Mouse (Mus musculus) spleen, adult 2 months (tissue): ENCODE data around the gene Cdc7. TPM values are rescaled to one million over a fixed set of nuclear protein-coding genes. Genes with fewer than 3 reads are reported as not detected.
A peak's percentile ranks its signal among the peaks of the same experiment; 100 is the strongest.
"Not testable (repeated sequence)": the region's sequence is repeated elsewhere in the genome, so short reads cannot be mapped to it uniquely, and the experiment has no call there.

Experiments used
- DNase-seq, 2 experiments: peaks; one replicate each; pipeline versions ENCODE4 v3.0.0 to v3.0.0-alpha.2; 2012 to 2021; ENCODE audit warnings: low spot score in 2 of 2, low read depth in 1 of 2
- H3K27ac ChIP-seq: fragments of 200-500 bp; 2 replicates; pipeline ENCODE4 v1.5.1; 2012; ENCODE audit warnings: low read length, inconsistent platforms; ENCODE audit not compliant: insufficient read depth
- H3K27me3 ChIP-seq: fragments of 200-500 bp; 2 replicates; pipeline ENCODE4 v1.6.1; 2012; ENCODE audit warnings: mild to moderate bottlenecking, moderate library complexity, low read length, inconsistent platforms; ENCODE audit not compliant: control insufficient read depth, insufficient read depth
- H3K36me3 ChIP-seq: fragments of 200-500 bp; 2 replicates; pipeline ENCODE4 v1.6.1; 2012; ENCODE audit warnings: mild to moderate bottlenecking, low read length, inconsistent platforms; ENCODE audit not compliant: control insufficient read depth, insufficient read depth
- H3K4me1 ChIP-seq: fragments of 200-500 bp; 2 replicates; pipeline ENCODE4 v1.6.1; 2011; ENCODE audit warnings: inconsistent platforms; ENCODE audit not compliant: control insufficient read depth, insufficient read depth, insufficient read length
- H3K4me3 ChIP-seq: fragments of 200-500 bp; 2 replicates; pipeline ENCODE4 v1.5.1; 2011; ENCODE audit warnings: mild to moderate bottlenecking, inconsistent platforms; ENCODE audit not compliant: insufficient read depth, insufficient read length; ENCODE audit errors: extremely low read depth
- CTCF ChIP-seq: fragments of 200-500 bp; IDR thresholded peaks from 2 replicates; pipeline ENCODE4 v1.5.1; 2011; ENCODE audit warnings: mild to moderate bottlenecking, inconsistent platforms; ENCODE audit not compliant: insufficient read depth, insufficient read length, insufficient replicate concordance; ENCODE audit errors: extremely low read depth
- POLR2A ChIP-seq: fragments of 200-500 bp; IDR thresholded peaks from 2 replicates; pipeline ENCODE4 v1.6.1; 2011; ENCODE audit warnings: low read depth, low read length, inconsistent platforms
- WGBS: fragments of 180-500 bp; shearing (Covaris S2); methylation state at CpG from one replicate; pipeline ENCODE4 v1.1.7; 2018; 5-methylcytosine and 5-hydroxymethylcytosine counted together
- polyA plus RNA-seq: library from polyadenylated mRNA; depleted of rRNA; stranded (reverse); fragments of >200 nt; gene quantifications from 2 replicates; pipeline ENCODE4 v1.2.3, GENCODE M21; 2012

The Cdc7 gene
- polyA plus RNA-seq, 1 experiment = 6.9 TPM

DNA sequence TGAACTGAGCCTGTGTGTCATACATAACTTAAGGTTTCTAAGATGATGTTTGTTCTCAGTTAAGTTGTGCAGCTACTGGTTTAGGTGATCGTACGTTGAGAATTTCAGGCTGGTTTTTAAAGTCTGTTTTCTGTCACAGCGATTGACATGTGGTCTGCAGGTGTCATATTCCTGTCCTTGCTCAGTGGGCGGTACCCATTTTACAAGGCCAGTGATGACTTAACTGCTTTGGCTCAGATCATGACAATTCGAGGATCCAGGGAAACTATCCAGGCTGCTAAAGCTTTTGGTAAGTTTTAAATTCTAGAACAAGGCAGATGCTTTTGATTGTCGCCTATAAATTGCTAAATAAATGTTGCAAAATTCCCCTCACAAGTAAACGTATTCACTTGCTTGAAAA, 15.0 kb downstream of the Cdc7 start:
- peaks cover 16% of the 10 kb centered on the region for H3K36me3 ChIP-seq
- no peak overlapping the region for H3K4me3 ChIP-seq
- DNase-seq = no peak
- no peak overlapping the region for H3K27ac ChIP-seq
- H3K27me3 ChIP-seq = no peaks in the 10 kb centered on the region
- peaks cover 4% of the 10 kb centered on the region; the same call in 1 of the 2 replicates for H3K4me1 ChIP-seq
- 89% methylated on average over 7 of the region's 7 CpGs for WGBS
- TF ChIP-seq CTCF = no peak

DNA sequence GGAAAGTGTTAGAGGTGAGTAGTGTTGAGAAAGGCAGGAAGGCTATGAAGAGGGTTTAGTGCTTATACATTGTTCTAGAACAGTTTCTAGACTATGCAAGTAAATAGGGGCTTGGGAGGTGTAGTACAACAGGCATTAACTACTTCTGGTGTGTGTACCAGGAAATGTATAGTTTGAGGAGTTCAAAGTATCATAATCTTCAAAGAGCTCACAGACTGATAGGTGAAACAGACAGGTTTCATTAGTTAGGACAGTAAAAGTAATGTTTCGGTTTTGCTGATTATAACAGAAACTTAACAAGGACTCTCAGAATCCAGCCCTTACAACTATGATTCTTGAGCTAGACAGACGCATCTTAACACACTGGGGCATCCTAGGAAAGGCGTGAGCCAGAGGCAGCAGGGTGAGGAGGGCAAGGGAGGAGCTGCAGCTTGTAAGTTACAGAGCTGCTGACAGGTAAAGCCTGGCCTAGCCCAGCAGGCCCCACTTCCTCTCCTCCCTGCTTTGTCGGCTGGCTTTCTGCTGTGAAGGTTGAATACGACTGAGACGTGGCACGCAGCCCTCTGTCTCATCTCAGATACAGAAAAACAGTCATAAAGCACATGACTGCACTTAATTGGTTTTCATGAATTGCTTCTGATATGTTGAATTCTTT, 18.3 kb downstream of the Cdc7 start:
- no peak for DNase-seq
- peaks cover 6% of the 10 kb centered on the region for H3K36me3 ChIP-seq
- H3K4me3 ChIP-seq = no peak overlapping the region
- H3K4me1 ChIP-seq = peaks cover 4% of the 10 kb centered on the region; the same call in 1 of the 2 replicates
- peak overlapping the region; percentile 49 for H3K27ac ChIP-seq
- TF ChIP-seq CTCF (no peak), POLR2A (no peak)
- H3K27me3 ChIP-seq = no peaks in the 10 kb centered on the region
- 67% methylated on average over 7 of the region's 7 CpGs for WGBS

- not testable (repeated sequence) for H3K4me1 ChIP-seq, H3K27ac ChIP-seq, DNase-seq, H3K4me3 ChIP-seq, H3K36me3 ChIP-seq, H3K27me3 ChIP-seq
- 94% methylated on average over 3 of the region's 3 CpGs for WGBS
These were observed 20.8 kb downstream of the Cdc7 start for GRCm38 (mm10) chr5:106984934-106985333.

GRCm38 (mm10) chr5:106985594-106985993, 21.5 kb downstream of the Cdc7 start:
- DNase-seq = no peak
- Histone ChIP-seq H3K27ac (no peak overlapping the region), H3K4me3 (no peak overlapping the region), H3K36me3 (peaks cover 6% of the 10 kb centered on the region), H3K4me1 (peaks cover 4% of the 10 kb centered on the region; the same call in 1 of the 2 replicates), H3K27me3 (no peaks in the 10 kb centered on the region)
- WGBS = 48% methylated on average over 2 of the region's 2 CpGs
- no peak for TF ChIP-seq POLR2A
- TF ChIP-seq CTCF = no peak

GRCm38 (mm10) chr5:106989181-106989580, 25.1 kb downstream of the Cdc7 start:
- no peaks in the 10 kb centered on the region for H3K4me1 ChIP-seq
- no peak for DNase-seq
- H3K4me3 ChIP-seq = no peak overlapping the region
- H3K27me3 ChIP-seq = no peaks in the 10 kb centered on the region
- 79% methylated on average over 8 of the region's 8 CpGs for WGBS
- TF ChIP-seq CTCF = no peak
- peak overlapping the region; percentile 27; the same call in 1 of the 2 replicates for H3K27ac ChIP-seq
- peaks cover 2% of the 10 kb centered on the region; the same call in 1 of the 2 replicates for H3K36me3 ChIP-seq

DNA sequence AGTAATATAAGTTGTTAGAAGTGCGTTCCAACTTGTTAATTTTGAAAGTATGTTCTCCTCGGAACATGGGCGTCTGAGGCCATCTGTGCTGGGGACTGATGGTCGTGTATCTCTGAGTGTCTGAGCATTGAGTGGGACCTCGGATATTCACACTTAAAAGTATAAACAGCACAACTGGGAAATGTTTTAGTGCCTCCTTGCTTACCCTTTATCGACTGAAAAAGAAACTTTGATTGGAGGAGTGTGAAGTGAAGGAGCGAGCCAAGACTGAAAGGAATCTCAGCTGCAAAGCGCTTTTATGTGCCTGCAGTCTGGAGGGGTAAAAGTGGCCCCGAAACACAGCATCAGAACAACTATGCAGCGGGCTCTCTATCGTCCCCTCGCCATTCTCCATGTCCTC, 25.7 kb downstream of the Cdc7 start:
- WGBS = 86% methylated on average over 12 of the region's 12 CpGs
- Histone ChIP-seq H3K27ac (no peak overlapping the region), H3K4me3 (no peak overlapping the region), H3K4me1 (no peaks in the 10 kb centered on the region), H3K36me3 (no peaks in the 10 kb centered on the region), H3K27me3 (no peaks in the 10 kb centered on the region)
- DNase-seq = no peak
- TF ChIP-seq CTCF (no peak), POLR2A (no peak)

- TF ChIP-seq POLR2A (no peak), CTCF (peak; percentile 53; the same call in 1 of the 2 replicates)
- H3K27ac ChIP-seq = no peak overlapping the region
- H3K4me3 ChIP-seq = no peak overlapping the region
- DNase-seq = no peak
- H3K36me3 ChIP-seq = no peaks in the 10 kb centered on the region
- no peaks in the 10 kb centered on the region for H3K27me3 ChIP-seq
- no peaks in the 10 kb centered on the region for H3K4me1 ChIP-seq
- WGBS = 33% methylated on average over 14 of the region's 14 CpGs
These were observed 26.6 kb downstream of the Cdc7 start for GRCm38 (mm10) chr5:106990639-106991299.
